In the genomic region with DNA sequence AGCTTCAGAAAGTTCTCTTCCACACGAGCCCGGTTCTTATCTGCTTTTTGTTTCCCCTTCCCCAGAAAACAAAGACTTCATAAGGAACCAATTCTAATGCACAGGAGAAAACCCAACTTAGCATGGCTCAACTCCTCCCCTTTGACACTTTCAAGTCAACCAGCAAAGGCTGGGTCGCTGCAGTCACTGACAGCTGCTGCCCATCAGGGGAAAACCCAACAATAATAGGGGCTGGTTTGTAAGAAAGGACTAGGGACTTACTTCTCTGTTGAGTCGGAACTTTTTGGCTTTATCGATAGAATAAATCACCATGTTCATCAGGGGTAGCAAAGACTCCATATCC, we compare ENCODE assay signal across 8 mouse cellular contexts. TPM values are rescaled to one million over a fixed set of nuclear protein-coding genes. Genes with fewer than 3 reads are reported as not detected.
DNase-seq lines count a peak whose midpoint lies in the region; ATAC-seq lines count a peak whose summit lies in the region.

A gene (minus strand): TSS at position 46 of the 343 bp plus-strand sequence.

- no peak within 1 kb of the TSS for H3K27ac ChIP-seq in forebrain, embryonic 13.5 days
- H3K27ac ChIP-seq in midbrain, embryonic 15.5 days, result no peak within 1 kb of the TSS

- no peaks in the 10 kb centered on the region for H3K9me3 ChIP-seq in forebrain, embryonic 13.5 days (replicated peaks)
- H3K9me3 ChIP-seq in midbrain, embryonic 15.5 days, result no peaks in the 10 kb centered on the region

- H3K4me3 ChIP-seq in forebrain, embryonic 13.5 days, result no peak within 1 kb of the TSS
- H3K4me3 ChIP-seq in midbrain, embryonic 15.5 days, result no peak within 1 kb of the TSS

- H3K36me3 ChIP-seq in forebrain, embryonic 13.5 days (ENCODE audit: poor library complexity, severe bottlenecking), result peaks cover 85% of the 10 kb centered on the region
- peaks cover 70% of the 10 kb centered on the region for H3K36me3 ChIP-seq in midbrain, embryonic 15.5 days (replicated peaks)

- no peaks in the 10 kb centered on the region for H3K27me3 ChIP-seq in forebrain, embryonic 13.5 days
- no peaks in the 10 kb centered on the region for H3K27me3 ChIP-seq in midbrain, embryonic 15.5 days (replicated peaks)

- ATAC-seq in activated CD4-positive, CD25-positive, alpha-beta regulatory T cell, adult 4 months, result peak; percentile 64
- no peak for ATAC-seq in forebrain, embryonic 13.5 days
- no peak for ATAC-seq in midbrain, embryonic 15.5 days (replicated peaks)

- DNase-seq in layer of hippocampus, adult 8-10 months (ENCODE audit: low spot score in 2 of 2), result no peak
- no peak for DNase-seq in layer of hippocampus, adult 9-11 months
- no peak for DNase-seq in layer of hippocampus, postnatal 10 days (ENCODE audit: low spot score in 2 of 2)
- no peak for DNase-seq in ovary, postnatal 14 days (ENCODE audit: low spot score)
- no peak for DNase-seq in urinary bladder, postnatal 25 days (ENCODE audit: low spot score)

- H3K4me2 ChIP-seq in forebrain, embryonic 13.5 days, result no peak within 1 kb of the TSS
- H3K4me2 ChIP-seq in midbrain, embryonic 15.5 days, result no peak within 1 kb of the TSS

- 85% methylated on average over 5 of the region's 5 CpGs for WGBS in forebrain, embryonic 13.5 days
- WGBS in midbrain, embryonic 15.5 days, result 82% methylated on average over 5 of the region's 5 CpGs

- H3K4me1 ChIP-seq in forebrain, embryonic 13.5 days, result no peaks in the 10 kb centered on the region
- no peaks in the 10 kb centered on the region for H3K4me1 ChIP-seq in midbrain, embryonic 15.5 days

- H3K9ac ChIP-seq in forebrain, embryonic 13.5 days, result no peak within 1 kb of the TSS
- no peak within 1 kb of the TSS for H3K9ac ChIP-seq in midbrain, embryonic 15.5 days

RNA-seq across cellular contexts. Expression of the gene that starts here (rescaled TPM):
- 10 to 100 TPM; 29.2 to 33.2 (median 31.0) TPM for total RNA-seq in layer of hippocampus, adult 8-10 months (2022)
- 10 to 100 TPM; 30.1 to 33.5 TPM for polyA plus RNA-seq in activated CD4-positive, CD25-positive, alpha-beta regulatory T cell, adult 4 months (2017; shearing (Covaris generic))
- polyA plus RNA-seq in forebrain, embryonic 13.5 days (2015; fragmentation: Nextera tagmentation; extraction: Ambion mirVana), result 33.4 and 33.5 TPM in 2 replicates
- total RNA-seq in layer of hippocampus, postnatal 10 days (2021), result 10 to 100 TPM; 28.8 to 32.3 TPM
- 28.1 and 29.1 TPM in 2 replicates for polyA plus RNA-seq in midbrain, embryonic 15.5 days (2015; fragmentation: Nextera tagmentation; extraction: Ambion mirVana)
